Mouse (Mus musculus) thymus, postnatal 0 days (tissue): Measurements from ENCODE around the gene Olfr221. TPM values are rescaled to one million over a fixed set of nuclear protein-coding genes. Genes with fewer than 3 reads are reported as not detected.

Experiments
- DNase-seq: peaks from one replicate; pipeline ENCODE4 v3.0.0-alpha.2; 2015; ENCODE audit warnings: low spot score
- polyA plus RNA-seq: library from polyadenylated mRNA; unstranded; fragments of >200 nt; fragmentation: Nextera tagmentation; extraction: Ambion mirVana; gene quantifications from 2 replicates; pipeline ENCODE4 v1.2.1, GENCODE M21; 2015

The Olfr221 gene
- polyA plus RNA-seq, 1 experiment from 2014 or later, result not detected

- no peak for DNase-seq
Measured at GRCm38 (mm10) chr14:52005616-52006015, 36.6 kb downstream of the Olfr221 start.

- DNase-seq, result no peak
Measured at GRCm38 (mm10) chr14:52005141-52005540, 37.1 kb downstream of the Olfr221 start.

DNA sequence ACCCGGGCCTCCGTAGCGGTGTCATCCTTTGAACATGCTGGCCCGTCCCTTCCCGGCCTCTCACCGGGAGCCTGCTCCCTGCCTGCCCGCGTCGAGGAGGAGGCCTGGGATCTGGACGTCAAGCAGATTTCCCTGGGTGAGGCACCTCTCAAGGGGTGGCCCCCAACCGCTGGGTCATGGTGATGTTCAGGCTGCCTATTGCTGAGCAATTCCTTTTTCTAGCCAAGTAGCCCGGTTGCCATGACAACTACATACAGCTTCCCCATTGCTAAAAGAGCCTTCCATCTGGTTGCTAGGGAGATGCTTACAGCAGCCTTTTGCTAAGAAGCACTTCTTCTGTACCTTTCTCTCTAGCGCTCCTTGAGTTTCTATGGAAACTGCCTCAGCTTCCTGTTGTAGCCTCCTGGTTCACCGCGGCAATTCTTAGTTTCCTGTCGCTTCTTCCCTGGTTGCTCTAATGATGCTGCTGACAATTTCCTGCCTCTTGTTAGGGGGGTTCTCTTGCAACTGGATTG lies 38.2 kb downstream of the Olfr221 start:
- peak; percentile 78 for DNase-seq

DNA sequence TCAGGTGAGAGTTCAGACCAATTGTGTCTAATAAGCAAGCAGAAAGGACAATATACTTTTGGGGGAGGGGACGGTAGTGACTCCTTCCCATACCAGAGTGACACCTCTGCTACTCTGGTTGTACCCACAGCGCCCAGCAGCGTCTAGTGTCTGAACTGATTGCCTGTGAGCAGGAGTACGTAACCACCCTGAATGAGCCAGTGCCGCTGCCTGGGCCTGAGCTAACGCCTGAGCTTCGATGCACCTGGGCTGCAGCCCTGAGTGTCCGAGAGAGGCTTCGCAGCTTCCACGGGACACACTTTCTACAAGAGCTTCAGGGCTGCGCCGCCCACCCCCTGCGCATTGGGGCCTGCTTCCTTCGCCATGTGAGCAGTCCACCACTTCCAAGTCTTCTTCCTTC lies 44.8 kb downstream of the Olfr221 start:
- DNase-seq, result no peak

- no peak for DNase-seq
Measured at GRCm38 (mm10) chr14:51996866-51997265, 45.4 kb downstream of the Olfr221 start.

DNA sequence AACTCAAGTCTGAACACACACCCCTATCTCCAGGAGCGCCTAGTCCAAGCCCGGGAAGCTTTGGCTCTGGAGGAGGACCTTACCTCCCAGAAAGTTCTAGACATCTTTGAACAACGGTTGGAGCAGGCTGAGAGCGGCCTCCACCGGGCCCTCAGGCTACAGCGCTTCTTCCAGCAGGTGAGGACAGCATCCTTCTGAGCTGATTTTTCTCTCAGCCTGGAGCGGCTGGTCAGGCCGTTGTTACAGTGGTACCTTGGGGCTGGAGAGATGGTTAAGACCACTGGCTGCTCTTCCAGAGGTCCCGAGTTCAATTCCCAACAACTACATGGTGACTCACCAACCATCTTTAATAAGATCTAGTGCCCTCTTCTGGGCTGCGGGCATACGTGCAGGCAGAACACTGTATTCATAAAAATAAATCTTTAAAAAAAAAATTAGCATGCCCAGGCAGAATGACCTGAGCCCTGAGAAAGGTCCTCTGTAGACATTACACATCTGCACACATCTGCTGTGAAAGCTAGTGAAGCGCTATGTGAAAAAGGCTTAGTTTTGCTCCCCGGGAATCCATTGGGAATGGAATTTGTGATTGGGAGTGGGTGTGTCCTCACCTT lies 45.9 kb downstream of the Olfr221 start:
- no peak for DNase-seq

DNA sequence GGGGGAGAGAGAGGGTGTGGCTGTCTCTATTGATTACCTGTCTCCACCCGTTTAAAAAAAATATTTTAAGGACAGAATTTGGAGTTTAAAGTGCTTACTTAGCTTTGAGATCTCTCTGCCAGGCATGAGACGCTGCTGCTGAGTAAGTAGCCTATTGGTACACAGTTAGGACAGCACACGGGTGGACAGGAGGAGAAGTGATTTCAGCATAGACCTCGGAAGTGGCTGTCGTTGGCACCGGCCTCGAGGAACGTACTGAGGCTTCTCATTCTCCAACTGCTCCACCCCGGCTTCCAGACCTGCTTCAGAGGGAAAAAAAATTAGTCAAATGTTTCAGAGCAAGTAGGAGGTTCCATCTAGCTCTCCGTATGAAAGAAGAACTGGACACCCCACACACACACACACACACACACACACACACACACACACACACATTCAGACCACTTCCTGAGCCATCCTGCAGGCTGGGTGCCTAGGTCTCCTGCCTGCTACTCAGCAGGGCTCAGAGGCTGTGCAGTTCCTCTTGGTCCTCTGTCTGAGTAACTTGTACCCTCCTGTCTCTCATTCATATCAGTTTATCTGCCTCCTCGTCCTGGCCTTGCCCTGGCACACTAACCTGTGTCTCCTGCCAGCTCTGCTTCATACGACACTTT lies 46.9 kb downstream of the Olfr221 start:
- no peak for DNase-seq

GRCm38 (mm10) chr14:51994453-51994852 lies 47.8 kb downstream of the Olfr221 start:
- DNase-seq, result no peak

DNA sequence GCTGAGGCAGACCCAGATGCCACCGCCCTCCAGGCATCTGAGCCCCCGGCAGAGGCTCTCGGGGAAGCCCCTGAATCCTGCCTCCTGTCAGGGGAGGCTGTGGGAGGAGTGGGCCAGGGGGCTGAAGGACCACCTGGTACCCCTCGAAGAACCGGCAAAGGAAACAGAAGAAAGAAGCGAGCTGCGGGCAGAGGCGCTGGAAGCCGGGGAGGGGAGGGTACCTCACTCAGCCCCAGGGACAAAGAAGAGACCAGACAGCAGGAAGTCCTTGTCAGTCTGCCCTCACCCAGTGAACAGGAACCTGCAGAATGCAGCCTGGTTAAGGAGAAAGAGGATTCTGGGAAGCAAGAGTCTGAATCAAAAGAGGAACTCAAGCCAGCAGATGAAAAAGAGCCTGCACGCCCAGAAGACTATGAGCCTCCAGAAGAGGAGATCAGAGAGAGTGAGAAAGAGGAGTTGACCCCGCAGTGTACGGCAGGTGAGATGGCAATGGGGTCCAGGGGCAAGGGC lies 52.7 kb downstream of the Olfr221 start:
- peak; percentile 36 for DNase-seq

GRCm38 (mm10) chr14:51988731-51989130 lies 53.5 kb downstream of the Olfr221 start:
- no peak for DNase-seq

GRCm38 (mm10) chr14:51987177-51987576 lies 55.1 kb downstream of the Olfr221 start:
- no peak for DNase-seq

- no peak for DNase-seq
Measured at GRCm38 (mm10) chr14:51986153-51986505, 56.1 kb downstream of the Olfr221 start.

GRCm38 (mm10) chr14:51985301-51986152 lies 56.7 kb downstream of the Olfr221 start:
- DNase-seq, result no peak

DNA sequence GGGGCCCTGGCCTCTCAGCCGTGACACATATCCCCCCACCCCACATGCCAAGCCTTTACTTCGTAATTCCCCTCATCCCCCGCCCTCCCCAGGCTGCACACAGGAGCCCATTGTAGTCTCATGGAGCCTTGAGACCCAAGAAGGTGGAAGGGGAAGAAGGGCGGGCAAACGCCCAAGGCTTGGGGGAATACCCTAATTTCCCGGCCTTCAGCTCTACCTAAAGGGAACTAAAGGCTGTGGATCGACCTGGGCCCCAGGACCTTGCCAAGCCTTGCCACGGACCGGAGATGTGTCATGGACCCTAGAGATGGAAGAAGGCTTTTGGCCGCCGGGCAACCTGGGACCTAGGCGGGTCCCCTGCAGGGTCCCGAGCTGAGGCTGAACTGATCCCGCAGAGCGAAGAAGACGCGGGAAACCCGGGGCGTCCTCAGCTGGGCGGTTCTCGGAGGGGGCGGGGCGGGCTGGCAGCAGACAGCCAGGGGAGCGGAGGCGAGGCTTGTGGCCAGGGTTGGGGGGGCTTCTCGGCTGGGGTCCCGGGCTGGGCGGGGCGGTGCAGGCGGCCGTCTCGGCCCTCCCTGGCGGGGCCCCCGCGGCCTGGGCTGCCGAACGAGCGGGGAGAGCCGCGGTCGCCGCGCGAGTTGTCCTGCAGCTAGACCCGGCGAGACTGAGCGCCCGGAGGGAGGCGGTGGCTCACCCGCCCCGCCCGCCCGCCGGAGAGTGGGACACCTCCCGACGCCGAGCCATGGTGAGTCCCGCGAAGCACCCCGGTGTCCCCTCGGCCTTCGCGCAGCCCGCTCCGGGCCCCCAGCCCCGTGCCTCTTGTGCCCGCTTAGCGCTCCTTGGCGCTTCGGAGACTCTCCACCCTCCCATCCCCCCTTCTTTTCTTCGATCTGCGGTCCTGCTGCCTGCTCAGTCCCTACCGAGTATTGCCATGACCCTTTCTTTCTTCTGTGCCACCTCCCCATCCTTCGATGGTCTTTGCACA lies 57.7 kb downstream of the Olfr221 start, which contains the start of gene Arhgef40:
Arhgef40 (plus strand) TSS at position 473 of the 985 bp plus-strand sequence.
- peak; percentile 39 for DNase-seq

Other genes with a start within 250 kb of the Olfr221 start
- not detected in 2 replicates for gene AY358078, start 242.4 kb downstream of the Olfr221 start, polyA plus RNA-seq
- gene Ear6, start 188.8 kb downstream of the Olfr221 start, polyA plus RNA-seq, result 0.24 and 0.47 TPM in 2 replicates
- gene Mettl17, start 157.6 kb downstream of the Olfr221 start, polyA plus RNA-seq, result 41.9 and 50.0 TPM in 2 replicates
- 0.14 and 0.26 TPM in 2 replicates for gene Slc39a2, start 149.6 kb downstream of the Olfr221 start, polyA plus RNA-seq
- gene Ndrg2, start 128.3 kb downstream of the Olfr221 start, polyA plus RNA-seq, result 14.8 and 16.6 TPM in 2 replicates
- not detected in 2 replicates for gene Tppp2, start 124.0 kb downstream of the Olfr221 start, polyA plus RNA-seq
- gene Rnase13, start 119.7 kb downstream of the Olfr221 start, polyA plus RNA-seq, result not detected in 2 replicates
- 26.9 and 27.0 TPM in 2 replicates for gene Arhgef40, start 57.7 kb downstream of the Olfr221 start, polyA plus RNA-seq
- gene Tmem253, start 26.8 kb downstream of the Olfr221 start, polyA plus RNA-seq, result 0.90 and 1.5 TPM in 2 replicates
- 40.7 and 44.5 TPM in 2 replicates for gene Zfp219, start 21.7 kb downstream of the Olfr221 start, polyA plus RNA-seq
- gene Hnrnpc, start 61.6 kb upstream of the Olfr221 start, polyA plus RNA-seq, result 536 and 645 TPM in 2 replicates
- 87.6 and 94.0 TPM in 2 replicates for gene Rpgrip1, start 68.2 kb upstream of the Olfr221 start, polyA plus RNA-seq
- 58.9 and 64.1 TPM in 2 replicates for gene Supt16, start 155.0 kb upstream of the Olfr221 start, polyA plus RNA-seq
- 31.9 and 40.1 TPM in 2 replicates for gene Chd8, start 215.3 kb upstream of the Olfr221 start, polyA plus RNA-seq
- gene Tox4, start 236.7 kb upstream of the Olfr221 start, polyA plus RNA-seq, result 45.0 and 46.0 TPM in 2 replicates
- 10.9 and 13.2 TPM in 2 replicates for gene Rab2b, start 237.1 kb upstream of the Olfr221 start, polyA plus RNA-seq